Mouse (Mus musculus): Measurements from ENCODE around the gene Dkkl1. TPM values are rescaled to one million over a fixed set of nuclear protein-coding genes. Genes with fewer than 3 reads are reported as not detected.
A peak's percentile ranks its signal among the peaks of the same experiment; 100 is the strongest.

Gene Dkkl1
- total and polyA plus RNA-seq, 2 experiments = 0.21 TPM; not detected in 1

- DNase-seq (ENCODE audit: extremely low read depth, low read depth, low spot score) = peak; percentile 67
- H3K4me3 ChIP-seq (ENCODE audit: insufficient read depth, low read depth, low read length) = peak overlapping the region; percentile 54
- TF ChIP-seq CTCF (IDR thresholded peaks at IDR 0.05; ENCODE audit: low read depth, low read length) = peak; percentile 90
- TF ChIP-seq POLR2A (IDR thresholded peaks at IDR 0.05; ENCODE audit: extremely low read depth, insufficient read depth, low read length) = no peak
- 7% methylated on average over 35 of the region's 35 CpGs for WGBS
- no peaks in the 10 kb centered on the region for H3K36me3 ChIP-seq (ENCODE audit: control insufficient read depth, insufficient read depth, low read length)
- no peak overlapping the region for H3K27ac ChIP-seq (replicated peaks; ENCODE audit: insufficient read depth, low read depth, low read length)
- 0 out of 2 replicates have a peak overlapping the region, but pooled peaks have one; percentile 7 for H3K9ac ChIP-seq (ENCODE audit: low read depth, low read length)
- no peaks in the 10 kb centered on the region for H3K79me2 ChIP-seq (ENCODE audit: control insufficient read depth, insufficient read depth, low read length)
- peaks cover 3% of the 10 kb centered on the region; the same call in 1 of the 2 replicates for H3K27me3 ChIP-seq (ENCODE audit: control insufficient read depth, insufficient read depth, low read length)
- H3K4me1 ChIP-seq (ENCODE audit: control insufficient read depth, insufficient read depth, low read length) = 0 out of 2 replicates have a peak, but pooled peaks cover 3% of the 10 kb centered on the region
Observed at GRCm38 (mm10) chr7:45161612-45162473, 50.1 kb downstream of the Dkkl1 start.

GRCm38 (mm10) chr7:45160866-45161265, 51.1 kb downstream of the Dkkl1 start:
- H3K4me1 ChIP-seq (ENCODE audit: control insufficient read depth, insufficient read depth, low read length) = 0 out of 2 replicates have a peak, but pooled peaks cover 3% of the 10 kb centered on the region
- DNase-seq (ENCODE audit: extremely low read depth, low read depth, low spot score) = no peak
- WGBS = 90% methylated on average over 3 of the region's 3 CpGs
- no peak overlapping the region for H3K9ac ChIP-seq (ENCODE audit: low read depth, low read length)
- no peak overlapping the region for H3K4me3 ChIP-seq (ENCODE audit: insufficient read depth, low read depth, low read length)
- H3K27me3 ChIP-seq (ENCODE audit: control insufficient read depth, insufficient read depth, low read length) = no peaks in the 10 kb centered on the region; the same call in 1 of the 2 replicates
- TF ChIP-seq CTCF (IDR thresholded peaks at IDR 0.05; ENCODE audit: low read depth, low read length) = no peak
- TF ChIP-seq POLR2A (IDR thresholded peaks at IDR 0.05; ENCODE audit: extremely low read depth, insufficient read depth, low read length) = no peak
- H3K79me2 ChIP-seq (ENCODE audit: control insufficient read depth, insufficient read depth, low read length) = no peaks in the 10 kb centered on the region
- no peak overlapping the region for H3K27ac ChIP-seq (replicated peaks; ENCODE audit: insufficient read depth, low read depth, low read length)
- no peaks in the 10 kb centered on the region for H3K36me3 ChIP-seq (ENCODE audit: control insufficient read depth, insufficient read depth, low read length)

DNA sequence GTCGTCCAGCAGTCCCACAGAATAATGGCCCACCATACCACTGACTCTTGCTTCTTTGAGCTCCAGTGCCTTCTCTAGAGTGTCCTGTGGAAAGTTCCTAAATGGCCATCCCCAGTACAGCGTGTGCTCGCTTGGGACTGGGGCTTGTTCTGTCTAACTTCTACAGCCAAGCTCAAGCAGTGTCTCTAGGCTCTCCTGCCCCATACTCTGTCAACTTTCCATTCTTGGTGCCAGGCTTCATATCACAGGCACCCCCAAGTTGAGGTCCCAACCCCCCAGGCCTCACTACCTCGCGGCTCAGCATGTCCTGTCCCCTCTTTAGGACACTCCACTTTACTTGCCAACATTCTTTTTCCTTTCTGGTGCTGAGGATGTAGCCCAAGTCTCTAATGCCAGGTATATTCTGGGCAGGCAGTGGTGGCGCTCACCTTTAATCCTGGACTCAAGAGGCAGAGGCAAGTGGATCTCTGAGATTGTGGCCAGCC, 51.6 kb downstream of the Dkkl1 start:
- Histone ChIP-seq H3K27ac (replicated peaks; ENCODE audit: insufficient read depth, low read depth, low read length) (no peak overlapping the region), H3K79me2 (ENCODE audit: control insufficient read depth, insufficient read depth, low read length) (no peaks in the 10 kb centered on the region), H3K4me3 (ENCODE audit: insufficient read depth, low read depth, low read length) (no peak overlapping the region), H3K9ac (ENCODE audit: low read depth, low read length) (no peak overlapping the region), H3K4me1 (ENCODE audit: control insufficient read depth, insufficient read depth, low read length) (0 out of 2 replicates have a peak, but pooled peaks cover 3% of the 10 kb centered on the region), H3K36me3 (ENCODE audit: control insufficient read depth, insufficient read depth, low read length) (no peaks in the 10 kb centered on the region), H3K27me3 (ENCODE audit: control insufficient read depth, insufficient read depth, low read length) (no peaks in the 10 kb centered on the region; the same call in 1 of the 2 replicates)
- DNase-seq (ENCODE audit: extremely low read depth, low read depth, low spot score) = no peak
- TF ChIP-seq CTCF (IDR thresholded peaks at IDR 0.05; ENCODE audit: low read depth, low read length) (no peak), POLR2A (IDR thresholded peaks at IDR 0.05; ENCODE audit: extremely low read depth, insufficient read depth, low read length) (no peak)
- 97% methylated on average over 6 of the region's 6 CpGs for WGBS

GRCm38 (mm10) chr7:45158991-45159390, 53.0 kb downstream of the Dkkl1 start:
- no peaks in the 10 kb centered on the region for H3K27me3 ChIP-seq (ENCODE audit: control insufficient read depth, insufficient read depth, low read length)
- H3K27ac ChIP-seq (replicated peaks; ENCODE audit: insufficient read depth, low read depth, low read length) = no peak overlapping the region
- no peak for TF ChIP-seq CTCF (IDR thresholded peaks at IDR 0.05; ENCODE audit: low read depth, low read length)
- TF ChIP-seq POLR2A (IDR thresholded peaks at IDR 0.05; ENCODE audit: extremely low read depth, insufficient read depth, low read length) = no peak
- no peaks in the 10 kb centered on the region for H3K79me2 ChIP-seq (ENCODE audit: control insufficient read depth, insufficient read depth, low read length)
- 0 out of 2 replicates have a peak, but pooled peaks cover 3% of the 10 kb centered on the region for H3K4me1 ChIP-seq (ENCODE audit: control insufficient read depth, insufficient read depth, low read length)
- H3K9ac ChIP-seq (ENCODE audit: low read depth, low read length) = no peak overlapping the region
- H3K36me3 ChIP-seq (ENCODE audit: control insufficient read depth, insufficient read depth, low read length) = no peaks in the 10 kb centered on the region
- 97% methylated on average over 6 of the region's 6 CpGs for WGBS
- no peak overlapping the region for H3K4me3 ChIP-seq (ENCODE audit: insufficient read depth, low read depth, low read length)
- DNase-seq (ENCODE audit: extremely low read depth, low read depth, low spot score) = no peak

Other genes starting within 250 kb of the Dkkl1 start
Only the 30 nearest of the 36 such genes appear.
- gene Bcl2l12, start 213.4 kb downstream of the Dkkl1 start, total RNA-seq (2014; rRNA removed) = 4.2 and 5.6 TPM in 2 replicates
- 13.3 and 14.5 TPM in 2 replicates for gene Bcl2l12, start 213.4 kb downstream of the Dkkl1 start, polyA plus RNA-seq (2012; rRNA removed)
- gene Scaf1, start 195.8 kb downstream of the Dkkl1 start, total RNA-seq (2014; rRNA removed) = 4.4 and 9.7 TPM in 2 replicates
- 25.7 and 31.8 TPM in 2 replicates for gene Scaf1, start 195.8 kb downstream of the Dkkl1 start, polyA plus RNA-seq (2012; rRNA removed)
- gene Rras, start 194.2 kb downstream of the Dkkl1 start, total RNA-seq (2014; rRNA removed) = 8.9 and 13.9 TPM in 2 replicates
- gene Rras, start 194.2 kb downstream of the Dkkl1 start, polyA plus RNA-seq (2012; rRNA removed) = 53.4 and 54.9 TPM in 2 replicates
- gene Prr12, start 159.3 kb downstream of the Dkkl1 start, total RNA-seq (2014; rRNA removed) = 1.2 and 1.7 TPM in 2 replicates
- gene Prr12, start 159.3 kb downstream of the Dkkl1 start, polyA plus RNA-seq (2012; rRNA removed) = 2.7 and 3.7 TPM in 2 replicates
- gene Nosip, start 149.7 kb downstream of the Dkkl1 start, total RNA-seq (2014; rRNA removed) = 20.1 and 22.8 TPM in 2 replicates
- gene Nosip, start 149.7 kb downstream of the Dkkl1 start, polyA plus RNA-seq (2012; rRNA removed) = 31.4 and 35.8 TPM in 2 replicates
- 26.1 and 32.8 TPM in 2 replicates for gene Prrg2, start 149.5 kb downstream of the Dkkl1 start, total RNA-seq (2014; rRNA removed)
- 74.1 and 83.8 TPM in 2 replicates for gene Prrg2, start 149.5 kb downstream of the Dkkl1 start, polyA plus RNA-seq (2012; rRNA removed)
- gene Rcn3, start 119.9 kb downstream of the Dkkl1 start, total RNA-seq (2014; rRNA removed) = 6.7 and 8.8 TPM in 2 replicates
- 14.9 and 16.3 TPM in 2 replicates for gene Rcn3, start 119.9 kb downstream of the Dkkl1 start, polyA plus RNA-seq (2012; rRNA removed)
- 163 and 188 TPM in 2 replicates for gene Fcgrt, start 108.3 kb downstream of the Dkkl1 start, total RNA-seq (2014; rRNA removed)
- 170 and 193 TPM in 2 replicates for gene Fcgrt, start 108.3 kb downstream of the Dkkl1 start, polyA plus RNA-seq (2012; rRNA removed)
- 355 and 400 TPM in 2 replicates for gene Rps11, start 87.7 kb downstream of the Dkkl1 start, total RNA-seq (2014; rRNA removed)
- 95.1 and 111 TPM in 2 replicates for gene Rps11, start 87.7 kb downstream of the Dkkl1 start, polyA plus RNA-seq (2012; rRNA removed)
- 1,440 and 1,681 TPM in 2 replicates for gene Rpl13a, start 83.4 kb downstream of the Dkkl1 start, total RNA-seq (2014; rRNA removed)
- gene Rpl13a, start 83.4 kb downstream of the Dkkl1 start, polyA plus RNA-seq (2012; rRNA removed) = 488 and 544 TPM in 2 replicates
- 0.13 TPM in 1 of 2 replicates, not detected in the other for gene Gm45713, start 75.9 kb downstream of the Dkkl1 start, total RNA-seq (2014; rRNA removed)
- 0.98 TPM in 1 of 2 replicates, not detected in the other for gene Gm45713, start 75.9 kb downstream of the Dkkl1 start, polyA plus RNA-seq (2012; rRNA removed)
- 3.2 and 5.4 TPM in 2 replicates for gene Flt3l, start 75.7 kb downstream of the Dkkl1 start, total RNA-seq (2014; rRNA removed)
- gene Flt3l, start 75.7 kb downstream of the Dkkl1 start, polyA plus RNA-seq (2012; rRNA removed) = 20.8 and 30.8 TPM in 2 replicates
- 48.0 and 59.1 TPM in 2 replicates for gene Pih1d1, start 57.8 kb downstream of the Dkkl1 start, total RNA-seq (2014; rRNA removed)
- 62.1 and 66.4 TPM in 2 replicates for gene Pih1d1, start 57.8 kb downstream of the Dkkl1 start, polyA plus RNA-seq (2012; rRNA removed)
- 33.3 and 47.6 TPM in 2 replicates for gene Aldh16a1, start 57.6 kb downstream of the Dkkl1 start, total RNA-seq (2014; rRNA removed)
- 116 and 162 TPM in 2 replicates for gene Aldh16a1, start 57.6 kb downstream of the Dkkl1 start, polyA plus RNA-seq (2012; rRNA removed)
- 0.07 TPM in 1 of 2 replicates, not detected in the other for gene Slc17a7, start 48.2 kb downstream of the Dkkl1 start, total RNA-seq (2014; rRNA removed)
- gene Slc17a7, start 48.2 kb downstream of the Dkkl1 start, polyA plus RNA-seq (2012; rRNA removed) = not detected in 2 replicates
- not detected in 2 replicates for gene Gfy, start 32.6 kb downstream of the Dkkl1 start, total RNA-seq (2014; rRNA removed)
- gene Gfy, start 32.6 kb downstream of the Dkkl1 start, polyA plus RNA-seq (2012; rRNA removed) = not detected in 2 replicates
- not detected in 2 replicates for gene Pth2, start 31.2 kb downstream of the Dkkl1 start, total RNA-seq (2014; rRNA removed)
- gene Pth2, start 31.2 kb downstream of the Dkkl1 start, polyA plus RNA-seq (2012; rRNA removed) = not detected in 2 replicates
- not detected in 2 replicates for gene Ccdc155, start 7.3 kb downstream of the Dkkl1 start, total RNA-seq (2014; rRNA removed)
- gene Ccdc155, start 7.3 kb downstream of the Dkkl1 start, polyA plus RNA-seq (2012; rRNA removed) = not detected in 2 replicates
- gene Tead2, start 3.6 kb upstream of the Dkkl1 start, total RNA-seq (2014; rRNA removed) = 1.2 and 1.5 TPM in 2 replicates
- gene Tead2, start 3.6 kb upstream of the Dkkl1 start, polyA plus RNA-seq (2012; rRNA removed) = 0.97 and 2.9 TPM in 2 replicates
- gene Cd37, start 27.0 kb upstream of the Dkkl1 start, total RNA-seq (2014; rRNA removed) = 1.4 and 1.5 TPM in 2 replicates
- 4.5 and 11.5 TPM in 2 replicates for gene Cd37, start 27.0 kb upstream of the Dkkl1 start, polyA plus RNA-seq (2012; rRNA removed)
- gene Slc6a16, start 28.9 kb upstream of the Dkkl1 start, total RNA-seq (2014; rRNA removed) = 0.20 and 0.37 TPM in 2 replicates
- gene Slc6a16, start 28.9 kb upstream of the Dkkl1 start, polyA plus RNA-seq (2012; rRNA removed) = 0.86 and 1.9 TPM in 2 replicates
- not detected in 2 replicates for gene Slc6a21, start 65.4 kb upstream of the Dkkl1 start, total RNA-seq (2014; rRNA removed)
- gene Slc6a21, start 65.4 kb upstream of the Dkkl1 start, polyA plus RNA-seq (2012; rRNA removed) = 0.12 and 0.18 TPM in 2 replicates
- 1.2 TPM in 2 replicates for gene Trpm4, start 121.6 kb upstream of the Dkkl1 start, total RNA-seq (2014; rRNA removed)
- gene Trpm4, start 121.6 kb upstream of the Dkkl1 start, polyA plus RNA-seq (2012; rRNA removed) = 1.2 and 1.5 TPM in 2 replicates
- gene Hrc, start 123.1 kb upstream of the Dkkl1 start, total RNA-seq (2014; rRNA removed) = 0.28 TPM in 1 of 2 replicates, not detected in the other
- not detected in 2 replicates for gene Hrc, start 123.1 kb upstream of the Dkkl1 start, polyA plus RNA-seq (2012; rRNA removed)
- 0.07 TPM in 1 of 2 replicates, not detected in the other for gene Ppfia3, start 154.9 kb upstream of the Dkkl1 start, total RNA-seq (2014; rRNA removed)
- gene Ppfia3, start 154.9 kb upstream of the Dkkl1 start, polyA plus RNA-seq (2012; rRNA removed) = 0.14 TPM in 1 of 2 replicates, not detected in the other
- not detected in 2 replicates for gene Lin7b, start 158.4 kb upstream of the Dkkl1 start, total RNA-seq (2014; rRNA removed)
- not detected in 2 replicates for gene Lin7b, start 158.4 kb upstream of the Dkkl1 start, polyA plus RNA-seq (2012; rRNA removed)
- 43.3 and 46.4 TPM in 2 replicates for gene Snrnp70, start 183.6 kb upstream of the Dkkl1 start, total RNA-seq (2014; rRNA removed)
- 59.2 and 101 TPM in 2 replicates for gene Snrnp70, start 183.6 kb upstream of the Dkkl1 start, polyA plus RNA-seq (2012; rRNA removed)
- gene Kcna7, start 193.5 kb upstream of the Dkkl1 start, total RNA-seq (2014; rRNA removed) = under 0.01 TPM in 1 of 2 replicates, not detected in the other
- not detected in 2 replicates for gene Kcna7, start 193.5 kb upstream of the Dkkl1 start, polyA plus RNA-seq (2012; rRNA removed)
- 0.13 TPM in 1 of 2 replicates, not detected in the other for gene Ntf5, start 201.5 kb upstream of the Dkkl1 start, total RNA-seq (2014; rRNA removed)
- gene Ntf5, start 201.5 kb upstream of the Dkkl1 start, polyA plus RNA-seq (2012; rRNA removed) = 0.04 TPM in 1 of 2 replicates, not detected in the other
- not detected in 2 replicates for gene Lhb, start 208.7 kb upstream of the Dkkl1 start, total RNA-seq (2014; rRNA removed)
- not detected in 2 replicates for gene Lhb, start 208.7 kb upstream of the Dkkl1 start, polyA plus RNA-seq (2012; rRNA removed)

Measured in liver, adult 2 months (tissue).